Mouse (Mus musculus): ENCODE measurements around the gene Shroom4. TPM values are rescaled to one million over a fixed set of nuclear protein-coding genes. Genes with fewer than 3 reads are reported as not detected.
"Not testable (repeated sequence)": the region's sequence is repeated elsewhere in the genome, so short reads cannot be mapped to it uniquely, and the experiment has no call there.

Gene Shroom4
- polyA plus RNA-seq, 1 experiment: 0.80 TPM

- Histone ChIP-seq H3K4me3 (no peak overlapping the region), H3K79me2 (ENCODE audit: control insufficient read depth, insufficient read depth) (no peaks in the 10 kb centered on the region), H3K27me3 (ENCODE audit: control insufficient read depth, insufficient read depth, insufficient read length) (no peaks in the 10 kb centered on the region), H3K4me2 (ENCODE audit: low read depth) (no peak overlapping the region), H3ac (ENCODE audit: control insufficient read depth, insufficient read length) (no peak overlapping the region), H3K36me3 (ENCODE audit: control insufficient read depth, insufficient read depth) (no peaks in the 10 kb centered on the region)
- TF ChIP-seq SRF (IDR thresholded peaks at IDR 0.05; ENCODE audit: control insufficient read depth, insufficient read length, low read depth) (no peak), MAX (IDR thresholded peaks at IDR 0.05; ENCODE audit: low read depth) (no peak), TCF3 (IDR thresholded peaks at IDR 0.05; ENCODE audit: insufficient read length, low read depth) (no peak), E2F4 (IDR thresholded peaks at IDR 0.05; ENCODE audit: insufficient read depth) (no peak), MYOD1 (IDR thresholded peaks at IDR 0.05; ENCODE audit: control insufficient read depth in 1 of 3, insufficient read length in 2 of 3, low read depth in 2 of 3) (no peak), POLR2A (IDR thresholded peaks at IDR 0.05; ENCODE audit: insufficient read length, low read depth) (no peak), REST (IDR thresholded peaks at IDR 0.05; ENCODE audit: insufficient read depth, insufficient read length) (no peak), CEBPB (IDR thresholded peaks at IDR 0.05; ENCODE audit: insufficient read depth, poor library complexity, severe bottlenecking) (no peak), POLR2AphosphoS2 (IDR thresholded peaks at IDR 0.05; ENCODE audit: insufficient read length, low read depth) (no peak), MYOG (IDR thresholded peaks at IDR 0.05; ENCODE audit: control insufficient read depth in 1 of 3, insufficient read depth in 1 of 3, insufficient read length in 2 of 3, low read depth in 2 of 3) (no peak), TCF12 (IDR thresholded peaks at IDR 0.05; ENCODE audit: insufficient read depth, poor library complexity, severe bottlenecking) (no peak), USF1 (IDR thresholded peaks at IDR 0.05; ENCODE audit: low read depth) (no peak)
Observed at GRCm38 (mm10) chrX:6435260-6435659, 35.6 kb downstream of the Shroom4 start.

GRCm38 (mm10) chrX:6446422-6446821, 46.8 kb downstream of the Shroom4 start:
- TF ChIP-seq E2F4 (IDR thresholded peaks at IDR 0.05; ENCODE audit: insufficient read depth): no peak
- no peak for TF ChIP-seq POLR2AphosphoS2 (IDR thresholded peaks at IDR 0.05; ENCODE audit: insufficient read length, low read depth)
- no peak for TF ChIP-seq POLR2A (IDR thresholded peaks at IDR 0.05; ENCODE audit: insufficient read length, low read depth)
- TF ChIP-seq MYOG (IDR thresholded peaks at IDR 0.05; ENCODE audit: control insufficient read depth in 1 of 3, insufficient read depth in 1 of 3, insufficient read length in 2 of 3, low read depth in 2 of 3): no peak
- TF ChIP-seq REST (IDR thresholded peaks at IDR 0.05; ENCODE audit: insufficient read depth, insufficient read length): no peak
- TF ChIP-seq USF1 (IDR thresholded peaks at IDR 0.05; ENCODE audit: low read depth): no peak
- TF ChIP-seq MYOD1 (IDR thresholded peaks at IDR 0.05; ENCODE audit: control insufficient read depth in 1 of 3, insufficient read length in 2 of 3, low read depth in 2 of 3): no peak
- TF ChIP-seq MAX (IDR thresholded peaks at IDR 0.05; ENCODE audit: low read depth): no peak
- no peak for TF ChIP-seq TCF3 (IDR thresholded peaks at IDR 0.05; ENCODE audit: insufficient read length, low read depth)
- no peak for TF ChIP-seq SRF (IDR thresholded peaks at IDR 0.05; ENCODE audit: control insufficient read depth, insufficient read length, low read depth)
- TF ChIP-seq TCF12 (IDR thresholded peaks at IDR 0.05; ENCODE audit: insufficient read depth, poor library complexity, severe bottlenecking): no peak
- no peak for TF ChIP-seq CEBPB (IDR thresholded peaks at IDR 0.05; ENCODE audit: insufficient read depth, poor library complexity, severe bottlenecking)
- Histone ChIP-seq H3K4me2 (ENCODE audit: low read depth) (no peak overlapping the region), H3K79me2 (ENCODE audit: control insufficient read depth, insufficient read depth) (no peaks in the 10 kb centered on the region), H3K27me3 (ENCODE audit: control insufficient read depth, insufficient read depth, insufficient read length) (no peaks in the 10 kb centered on the region), H3K36me3 (ENCODE audit: control insufficient read depth, insufficient read depth) (no peaks in the 10 kb centered on the region), H3K4me3 (no peak overlapping the region), H3ac (ENCODE audit: control insufficient read depth, insufficient read length) (no peak overlapping the region)

- Histone ChIP-seq H3K4me2 (ENCODE audit: low read depth) (peak overlapping the region; percentile 56), H3K36me3 (ENCODE audit: control insufficient read depth, insufficient read depth) (no peaks in the 10 kb centered on the region), H3K79me2 (ENCODE audit: control insufficient read depth, insufficient read depth) (no peaks in the 10 kb centered on the region), H3K4me3 (no peak overlapping the region), H3K27me3 (ENCODE audit: control insufficient read depth, insufficient read depth, insufficient read length) (no peaks in the 10 kb centered on the region), H3ac (ENCODE audit: control insufficient read depth, insufficient read length) (no peak overlapping the region)
- TF ChIP-seq MYOD1 (IDR thresholded peaks at IDR 0.05; ENCODE audit: control insufficient read depth in 1 of 3, insufficient read length in 2 of 3, low read depth in 2 of 3) (peak in 1 of 3 experiments; percentile 31), SRF (IDR thresholded peaks at IDR 0.05; ENCODE audit: control insufficient read depth, insufficient read length, low read depth) (no peak), MAX (IDR thresholded peaks at IDR 0.05; ENCODE audit: low read depth) (no peak), MYOG (IDR thresholded peaks at IDR 0.05; ENCODE audit: control insufficient read depth in 1 of 3, insufficient read depth in 1 of 3, insufficient read length in 2 of 3, low read depth in 2 of 3) (peak in 1 of 3 experiments; percentile 37)
Observed at GRCm38 (mm10) chrX:6448001-6448400, 48.3 kb downstream of the Shroom4 start.

- Histone ChIP-seq H3K4me2 (ENCODE audit: low read depth) (no peak overlapping the region), H3K79me2 (ENCODE audit: control insufficient read depth, insufficient read depth) (no peaks in the 10 kb centered on the region), H3K36me3 (ENCODE audit: control insufficient read depth, insufficient read depth) (no peaks in the 10 kb centered on the region), H3ac (ENCODE audit: control insufficient read depth, insufficient read length) (no peak overlapping the region), H3K27me3 (ENCODE audit: control insufficient read depth, insufficient read depth, insufficient read length) (no peaks in the 10 kb centered on the region), H3K4me3 (no peak overlapping the region)
- TF ChIP-seq POLR2AphosphoS2 (IDR thresholded peaks at IDR 0.05; ENCODE audit: insufficient read length, low read depth) (no peak), USF1 (IDR thresholded peaks at IDR 0.05; ENCODE audit: low read depth) (no peak), MYOG (IDR thresholded peaks at IDR 0.05; ENCODE audit: control insufficient read depth in 1 of 3, insufficient read depth in 1 of 3, insufficient read length in 2 of 3, low read depth in 2 of 3) (no peak)
Observed at GRCm38 (mm10) chrX:6453220-6453619, 53.6 kb downstream of the Shroom4 start.

GRCm38 (mm10) chrX:6469251-6469650, 69.6 kb downstream of the Shroom4 start:
- H3ac ChIP-seq (ENCODE audit: control insufficient read depth, insufficient read length); H3K36me3 ChIP-seq (ENCODE audit: control insufficient read depth, insufficient read depth); H3K4me2 ChIP-seq (ENCODE audit: low read depth); H3K27me3 ChIP-seq (ENCODE audit: control insufficient read depth, insufficient read depth, insufficient read length); H3K79me2 ChIP-seq (ENCODE audit: control insufficient read depth, insufficient read depth); H3K4me3 ChIP-seq: not testable (repeated sequence)

- H3K4me2 ChIP-seq (ENCODE audit: low read depth); H3ac ChIP-seq (ENCODE audit: control insufficient read depth, insufficient read length); H3K4me3 ChIP-seq; H3K27me3 ChIP-seq (ENCODE audit: control insufficient read depth, insufficient read depth, insufficient read length); H3K79me2 ChIP-seq (ENCODE audit: control insufficient read depth, insufficient read depth); H3K36me3 ChIP-seq (ENCODE audit: control insufficient read depth, insufficient read depth): not testable (repeated sequence)
Observed at GRCm38 (mm10) chrX:6472563-6472962, 72.9 kb downstream of the Shroom4 start.

Measured in myocyte (in vitro differentiated cells).